Mouse (Mus musculus) liver, embryonic 16.5 days (tissue): ENCODE results near the gene Furin. TPM values are rescaled to one million over a fixed set of nuclear protein-coding genes. Genes with fewer than 3 reads are reported as not detected.
"Not testable (repeated sequence)": the region's sequence is repeated elsewhere in the genome, so short reads cannot be mapped to it uniquely, and the experiment has no call there.

Experiments used
- ATAC-seq: fragments of 200-750 bp; cut with Nextera tagmentation; 2 replicates; pipeline ENCODE4 v1.8.0; 2017; ENCODE audit warnings: low read depth, mild to moderate bottlenecking, moderate number of reproducible peaks, moderate library complexity
- H3K27ac ChIP-seq: fragments of 300-500 bp; sonication (generic); 2 replicates; pipeline ENCODE4 v1.5.1; 2014; ENCODE audit warnings: mild to moderate bottlenecking, low read length
- H3K27me3 ChIP-seq: fragments of 300-500 bp; sonication (generic); 2 replicates; pipeline ENCODE4 v1.6.1; 2014; ENCODE audit warnings: low read depth, low read length, mixed read lengths; ENCODE audit not compliant: control insufficient read depth, insufficient read depth
- H3K36me3 ChIP-seq: fragments of 300-500 bp; sonication (generic); 2 replicates; pipeline ENCODE4 v1.6.1; 2014; ENCODE audit warnings: mild to moderate bottlenecking; ENCODE audit not compliant: control insufficient read depth, insufficient read depth
- H3K4me1 ChIP-seq: fragments of 300-500 bp; sonication (generic); 2 replicates; pipeline ENCODE4 v1.6.1; 2014; ENCODE audit warnings: low read depth, low read length, mixed read lengths; ENCODE audit not compliant: control insufficient read depth
- H3K4me2 ChIP-seq: fragments of 300-500 bp; sonication (generic); 2 replicates; pipeline ENCODE4 v1.6.1; 2014; ENCODE audit warnings: low read depth, low read length, mixed read lengths
- H3K4me3 ChIP-seq: fragments of 300-500 bp; sonication (generic); 2 replicates; pipeline ENCODE4 v1.5.1; 2014; ENCODE audit warnings: low read depth, mild to moderate bottlenecking, low read length
- H3K9ac ChIP-seq: fragments of 300-500 bp; sonication (generic); 2 replicates; pipeline ENCODE4 v1.6.1; 2014; ENCODE audit warnings: low read depth, low read length
- H3K9me3 ChIP-seq: fragments of 300-500 bp; sonication (generic); replicated peaks from 2 replicates; pipeline ENCODE4 v1.6.1; 2016; ENCODE audit warnings: low read length; ENCODE audit not compliant: control insufficient read depth
- WGBS: fragments of 180-500 bp; shearing (Covaris S2); extraction: QIAGEN DNeasy Blood & Tissue Kit; methylation state at CpG from one replicate; pipeline ENCODE4 v1.1.7; 2014; ENCODE audit not compliant: insufficient replicate concordance; 5-methylcytosine and 5-hydroxymethylcytosine counted together
- polyA plus RNA-seq: library from polyadenylated mRNA; unstranded; fragments of >200 nt; fragmentation: Nextera tagmentation; extraction: Ambion mirVana; gene quantifications from 2 replicates; pipeline ENCODE4 v1.2.1, GENCODE M21; 2015

The Furin gene
- polyA plus RNA-seq, 1 experiment from 2014 or later: 6.2 TPM

- peak overlapping the region; percentile 72 for H3K4me3 ChIP-seq
- H3K9me3 ChIP-seq: no peaks in the 10 kb centered on the region
- peak; percentile 64 for ATAC-seq
- H3K27ac ChIP-seq: peak overlapping the region; percentile 82
- H3K4me2 ChIP-seq: peak overlapping the region; percentile 81; the same call in 1 of the 2 replicates
- peaks cover 37% of the 10 kb centered on the region for H3K27me3 ChIP-seq
- H3K9ac ChIP-seq: peak overlapping the region; percentile 6; the same call in 1 of the 2 replicates
- 51% methylated on average over 5 of the region's 5 CpGs for WGBS
- H3K4me1 ChIP-seq: peaks cover 19% of the 10 kb centered on the region
- H3K36me3 ChIP-seq: peaks cover 8% of the 10 kb centered on the region
Measured at GRCm38 (mm10) chr7:80400099-80400498, 5.1 kb downstream of the Furin start.

DNA sequence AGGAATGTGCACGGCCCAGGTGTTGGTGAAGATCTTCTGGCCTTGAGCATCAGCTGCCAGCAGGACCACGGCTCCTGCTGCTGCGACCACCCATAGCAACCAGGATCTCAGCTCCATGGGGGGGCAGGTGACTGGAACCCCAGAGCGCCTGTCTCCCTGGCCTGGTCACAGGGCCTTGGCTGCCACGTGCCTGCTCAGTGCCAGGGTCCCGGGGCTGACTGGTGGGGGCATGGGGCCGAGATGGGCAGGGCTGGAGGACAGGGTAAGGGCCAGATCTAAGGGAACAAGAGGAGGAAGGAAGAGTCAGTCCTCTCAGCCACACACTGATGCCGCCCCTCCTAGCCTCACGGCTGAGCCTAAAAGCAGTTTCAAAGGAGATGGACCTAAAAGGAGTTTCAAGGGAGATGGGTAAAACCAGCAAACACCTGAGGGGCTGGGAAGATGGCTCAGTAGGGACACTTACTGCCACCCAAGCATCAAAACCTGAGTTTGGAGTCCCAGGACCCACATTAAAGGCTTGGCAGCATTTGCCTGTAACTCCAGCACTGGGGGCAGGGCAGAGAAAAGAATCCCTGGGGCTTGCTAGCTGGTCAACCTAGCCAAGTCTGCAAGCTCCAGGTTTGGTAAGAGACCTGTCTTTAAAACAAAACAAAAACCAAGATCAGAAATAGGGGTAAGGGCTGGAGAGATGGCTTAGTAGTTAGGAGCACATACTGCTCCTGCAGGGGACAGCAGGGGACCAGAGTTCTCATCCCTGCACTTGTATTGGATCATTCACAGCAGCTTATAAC is 6.4 kb downstream of the Furin start:
- Histone ChIP-seq H3K27ac (no peak overlapping the region), H3K9me3 (no peaks in the 10 kb centered on the region), H3K4me3 (no peak overlapping the region), H3K4me1 (peaks cover 13% of the 10 kb centered on the region), H3K9ac (no peak overlapping the region), H3K4me2 (no peak overlapping the region), H3K27me3 (peaks cover 30% of the 10 kb centered on the region), H3K36me3 (peaks cover 8% of the 10 kb centered on the region)
- WGBS: 65% methylated on average over 9 of the region's 9 CpGs
- ATAC-seq: no peak

DNA sequence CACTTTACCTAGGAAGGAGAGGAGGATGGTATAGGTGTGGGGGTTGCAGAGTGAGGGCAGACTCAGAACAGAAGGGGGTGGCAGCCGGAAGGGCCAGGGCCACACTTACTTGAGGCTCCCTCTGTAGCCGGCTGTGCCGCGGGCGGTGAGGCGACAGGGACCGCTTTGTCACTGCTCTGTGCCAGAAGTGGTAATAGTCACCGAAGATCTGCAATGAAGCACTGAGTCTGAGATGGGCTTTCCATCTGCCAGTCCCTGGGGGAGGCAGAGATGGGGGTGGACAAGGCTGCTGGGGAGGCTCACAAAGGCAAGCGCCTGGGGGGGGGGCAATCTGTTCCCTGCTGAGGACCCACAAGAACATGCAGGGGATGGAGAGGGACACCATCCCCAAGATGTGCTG is 7.2 kb downstream of the Furin start:
- H3K9me3 ChIP-seq: no peaks in the 10 kb centered on the region
- no peak overlapping the region for H3K4me3 ChIP-seq
- no peak overlapping the region for H3K9ac ChIP-seq
- no peak overlapping the region for H3K4me2 ChIP-seq
- H3K4me1 ChIP-seq: peaks cover 6% of the 10 kb centered on the region
- H3K27ac ChIP-seq: no peak overlapping the region
- no peak for ATAC-seq
- peaks cover 21% of the 10 kb centered on the region for H3K27me3 ChIP-seq
- peaks cover 10% of the 10 kb centered on the region for H3K36me3 ChIP-seq
- WGBS: 85% methylated on average over 9 of the region's 9 CpGs

DNA sequence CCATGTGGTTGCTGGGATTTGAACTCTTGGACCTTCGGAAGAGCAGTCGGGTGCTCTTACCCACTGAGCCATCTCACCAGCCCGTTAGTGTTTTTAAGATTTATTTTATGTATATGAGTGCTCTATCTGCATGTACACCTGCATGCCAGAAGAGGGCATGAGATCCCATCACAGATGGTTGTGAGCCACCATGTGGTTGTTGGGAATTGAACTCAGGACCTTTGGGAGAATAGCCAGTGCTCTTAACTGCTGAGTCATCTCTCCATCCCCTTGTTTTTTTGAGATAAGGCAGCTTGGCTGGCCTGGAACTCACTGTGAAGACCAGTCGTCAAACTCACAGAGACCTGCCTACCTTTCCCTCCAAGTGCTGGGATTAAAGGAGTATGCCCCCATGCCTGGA is 8.8 kb downstream of the Furin start:
- 64% methylated on average over 4 of the region's 4 CpGs for WGBS

DNA sequence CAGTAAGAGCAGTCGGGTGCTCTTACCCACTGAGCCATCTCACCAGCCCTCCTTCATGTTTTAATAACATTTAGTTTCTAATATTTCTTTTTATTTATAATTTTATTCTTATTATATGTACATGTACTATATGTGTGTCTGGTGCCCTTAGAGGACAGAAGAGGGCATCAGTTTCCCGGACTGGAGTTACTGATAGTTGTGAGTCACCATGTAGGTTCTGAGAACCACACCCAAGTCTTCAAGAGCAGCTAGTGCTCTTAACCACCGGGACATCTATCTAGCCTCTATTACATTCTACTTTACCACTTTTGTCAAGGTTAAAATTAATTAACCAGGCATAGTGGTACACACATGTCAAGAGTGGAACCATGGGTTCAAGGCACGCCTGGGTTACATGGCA is 10.6 kb downstream of the Furin start:
- Histone ChIP-seq H3K36me3 (peaks cover 16% of the 10 kb centered on the region), H3K27ac (no peak overlapping the region), H3K9me3 (no peaks in the 10 kb centered on the region), H3K27me3 (no peaks in the 10 kb centered on the region), H3K4me3 (no peak overlapping the region), H3K4me1 (peaks cover 2% of the 10 kb centered on the region), H3K9ac (no peak overlapping the region), H3K4me2 (no peak overlapping the region)
- WGBS: 55% methylated on average over 4 of the region's 4 CpGs
- ATAC-seq: no peak

More for the DNA sequence above, 8.8 kb downstream of the Furin start:
- H3K27me3 ChIP-seq, ATAC-seq, H3K9me3 ChIP-seq, H3K4me3 ChIP-seq, H3K4me2 ChIP-seq, H3K27ac ChIP-seq, H3K9ac ChIP-seq, H3K4me1 ChIP-seq: not testable (repeated sequence)
- H3K36me3 ChIP-seq: peaks cover 13% of the 10 kb centered on the region

DNA sequence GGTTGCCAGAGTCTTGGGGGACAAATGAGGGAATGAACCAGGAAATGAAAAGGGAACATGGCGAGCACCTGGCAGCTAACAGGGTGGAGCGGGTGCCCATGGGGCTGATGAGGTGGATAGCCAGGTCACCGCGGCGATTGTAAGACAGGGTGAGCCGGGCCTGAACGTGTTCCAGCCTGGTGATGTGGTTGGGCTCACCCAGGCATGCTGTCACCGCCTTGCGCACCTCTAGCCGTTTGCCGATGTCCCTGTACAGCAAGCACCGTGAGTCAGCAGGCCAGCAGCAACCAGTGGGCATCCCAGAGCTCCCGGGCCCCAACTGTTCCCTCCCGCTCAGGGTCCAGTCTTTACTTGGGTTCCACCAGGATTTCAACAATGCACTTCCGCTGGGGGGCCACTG is 13.1 kb downstream of the Furin start:
- H3K27ac ChIP-seq: no peak overlapping the region
- peaks cover 15% of the 10 kb centered on the region for H3K27me3 ChIP-seq
- H3K36me3 ChIP-seq: peaks cover 16% of the 10 kb centered on the region
- WGBS: 84% methylated on average over 15 of the region's 15 CpGs
- H3K4me2 ChIP-seq: no peak overlapping the region
- no peak overlapping the region for H3K9ac ChIP-seq
- no peak for ATAC-seq
- H3K4me3 ChIP-seq: no peak overlapping the region
- H3K4me1 ChIP-seq: peaks cover 3% of the 10 kb centered on the region
- no peaks in the 10 kb centered on the region for H3K9me3 ChIP-seq

DNA sequence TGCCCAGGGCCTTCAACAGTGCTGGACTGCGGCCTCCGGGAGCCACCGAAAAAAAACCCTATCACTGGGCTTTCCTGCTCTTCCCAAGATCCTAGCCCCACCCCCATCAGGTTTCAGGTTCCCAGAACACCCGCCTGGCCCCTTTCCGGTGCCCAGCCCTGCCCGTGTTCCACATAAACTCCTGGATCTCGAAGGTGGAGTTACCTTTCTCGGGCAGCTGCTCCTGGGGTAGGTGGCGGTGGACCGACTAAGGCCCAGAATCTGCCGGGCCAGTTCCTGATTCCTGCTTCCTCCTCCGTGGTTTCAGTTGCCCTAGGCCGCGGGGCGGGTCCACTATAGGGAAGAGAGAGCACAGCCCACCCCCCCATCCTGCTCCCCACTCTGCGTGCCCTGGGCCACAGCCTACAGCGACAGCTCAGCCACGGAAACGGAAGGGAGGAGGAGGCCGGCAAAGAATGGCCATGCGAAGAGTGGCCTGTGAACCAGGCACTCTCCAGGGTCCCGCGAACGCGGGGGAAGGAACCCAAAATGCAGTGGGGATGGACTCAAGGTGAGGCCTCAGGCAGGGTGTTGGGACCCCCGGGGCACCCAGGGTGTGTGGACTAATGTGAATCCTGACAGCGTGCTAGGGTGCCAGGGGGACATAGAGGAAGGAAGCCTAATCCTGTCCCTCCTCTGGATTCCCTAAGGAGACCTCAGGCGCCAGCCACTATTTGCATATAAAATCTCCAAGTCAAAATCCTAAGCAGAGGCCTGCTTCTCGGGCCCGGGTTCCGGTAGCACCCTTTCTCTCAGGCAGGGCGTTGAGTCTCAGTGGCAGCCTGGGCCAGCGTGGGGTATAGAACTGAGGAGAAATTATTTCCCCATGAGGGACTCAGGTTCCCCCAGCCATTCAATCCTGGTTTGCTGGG is 17.3 kb downstream of the Furin start, which contains the start of gene Fes:
Gene Fes (minus strand): TSS at position 314 of the 911 bp plus-strand sequence.
- H3K4me2 ChIP-seq: peak within 1 kb of the TSS; percentile 49
- H3K27me3 ChIP-seq: peaks cover 26% of the 10 kb centered on the region
- H3K9me3 ChIP-seq: no peaks in the 10 kb centered on the region
- peak; percentile 59 for ATAC-seq
- H3K27ac ChIP-seq: peak within 1 kb of the TSS; percentile 73
- peak within 1 kb of the TSS; percentile 54 for H3K4me3 ChIP-seq
- peak within 1 kb of the TSS; percentile 49 for H3K9ac ChIP-seq
- WGBS: 9% methylated on average over 33 of the region's 33 CpGs
- H3K36me3 ChIP-seq: peaks cover 6% of the 10 kb centered on the region; the same call in 1 of the 2 replicates
- peaks cover 7% of the 10 kb centered on the region; the same call in 1 of the 2 replicates for H3K4me1 ChIP-seq

DNA sequence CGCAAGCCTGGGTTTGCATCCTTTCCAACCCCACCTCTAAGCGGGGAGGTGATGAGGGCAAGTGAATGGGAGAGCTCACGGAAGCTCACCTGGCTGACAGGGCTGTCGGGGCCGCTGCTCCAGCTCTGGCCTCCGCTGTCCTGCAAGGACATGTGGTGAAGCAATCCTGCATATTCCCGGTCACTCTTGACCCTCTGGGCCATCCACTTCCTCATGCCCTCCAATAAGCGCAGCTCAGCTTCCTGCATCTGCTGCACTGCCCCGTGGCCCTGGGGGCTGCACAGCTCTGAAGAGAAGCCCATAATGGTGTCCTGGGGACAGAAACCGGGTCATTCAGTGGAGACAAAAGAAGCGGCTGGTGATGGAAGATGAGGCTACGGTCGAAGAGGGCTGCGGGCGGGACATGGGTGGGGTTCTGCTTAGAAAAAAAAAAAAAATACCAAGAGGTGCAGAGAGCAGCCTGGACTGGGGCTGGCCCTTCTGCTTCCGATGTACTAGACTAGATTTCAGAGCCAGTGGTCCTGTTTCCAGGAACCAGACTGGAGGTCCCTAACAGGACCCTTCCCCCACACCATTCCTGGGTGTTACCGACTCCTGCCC is 18.1 kb downstream of the Furin start:
- Histone ChIP-seq H3K9me3 (no peaks in the 10 kb centered on the region), H3K9ac (peak overlapping the region; percentile 49), H3K4me3 (peak overlapping the region; percentile 54), H3K27me3 (peaks cover 26% of the 10 kb centered on the region), H3K4me2 (peak overlapping the region; percentile 49), H3K36me3 (peaks cover 6% of the 10 kb centered on the region; the same call in 1 of the 2 replicates), H3K4me1 (peaks cover 7% of the 10 kb centered on the region; the same call in 1 of the 2 replicates), H3K27ac (peak overlapping the region; percentile 73)
- WGBS: 7% methylated on average over 17 of the region's 17 CpGs
- ATAC-seq: peak; percentile 24; the same call in 1 of the 2 replicates
